Mouse (Mus musculus) C2C12 (cell line): Measurements from ENCODE around the gene Wnt11. TPM values are rescaled to one million over a fixed set of nuclear protein-coding genes. Genes with fewer than 3 reads are reported as not detected.

ENCODE experiments used
- H3K27me3 ChIP-seq: one replicate; pipeline ENCODE4 v1.6.1; 2011; ENCODE audit not compliant: control insufficient read depth, insufficient read depth, insufficient read length
- H3K36me3 ChIP-seq: one replicate; pipeline ENCODE4 v1.6.1; 2011; ENCODE audit not compliant: control insufficient read depth, insufficient read depth
- H3K4me3 ChIP-seq: one replicate; pipeline ENCODE4 v1.5.1; 2011; ENCODE audit warnings: mild to moderate bottlenecking, control low read depth; ENCODE audit not compliant: poor library complexity, insufficient read depth, severe bottlenecking
- H3K79me2 ChIP-seq: one replicate; pipeline ENCODE4 v1.6.1; 2011; ENCODE audit not compliant: control insufficient read depth, insufficient read depth
- H3K79me3 ChIP-seq: one replicate; pipeline ENCODE4 v1.6.1; 2011; ENCODE audit warnings: low read depth, control low read depth
- H3ac ChIP-seq: one replicate; pipeline ENCODE3; 2011; ENCODE audit warnings: low read depth; ENCODE audit not compliant: control insufficient read depth, insufficient read length
- CEBPB ChIP-seq: IDR thresholded peaks from one replicate; pipeline ENCODE4 v1.6.1; 2011; ENCODE audit warnings: low read depth, mild to moderate bottlenecking, control low read depth, moderate library complexity
- CTCF ChIP-seq: IDR thresholded peaks from one replicate; pipeline ENCODE4 v1.5.1; 2011; ENCODE audit not compliant: control insufficient read depth, insufficient read depth, insufficient read length
- FOSL1 ChIP-seq: IDR thresholded peaks from one replicate; pipeline ENCODE4 v1.8.0; 2011; ENCODE audit warnings: mild to moderate bottlenecking, low read length; ENCODE audit not compliant: poor library complexity, insufficient read depth, severe bottlenecking
- MAX ChIP-seq: IDR thresholded peaks from one replicate; pipeline ENCODE4 v1.6.1; 2011; ENCODE audit warnings: mild to moderate bottlenecking, control low read depth
- MYOD1 ChIP-seq: IDR thresholded peaks from one replicate; pipeline ENCODE4 v1.6.1; 2011; ENCODE audit warnings: low read depth; ENCODE audit not compliant: control insufficient read depth, insufficient read length
- MYOG ChIP-seq: IDR thresholded peaks from one replicate; pipeline ENCODE4 v1.6.1; 2011; ENCODE audit not compliant: control insufficient read depth, insufficient read length; ENCODE audit errors: extremely low read depth
- USF1 ChIP-seq: IDR thresholded peaks from one replicate; pipeline ENCODE4 v1.6.1; 2011; ENCODE audit warnings: low read depth, mild to moderate bottlenecking, control low read depth, moderate library complexity
- polyA plus RNA-seq: library from polyadenylated mRNA; unstranded; fragments of >200 nt; fragmentation: generic; extraction: Trizol; gene quantifications from one replicate; pipeline ENCODE4 v1.2.1, GENCODE M21; 2012; ENCODE audit warnings: missing spikeins

The Wnt11 gene
- polyA plus RNA-seq, 1 experiment, result 0.44 TPM

- no peaks in the 10 kb centered on the region for H3K36me3 ChIP-seq
- TF ChIP-seq CEBPB (no peak), MYOG (no peak), MAX (no peak), MYOD1 (no peak), FOSL1 (no peak), USF1 (no peak), CTCF (no peak)
- H3K4me3 ChIP-seq, result no peak overlapping the region
- no peaks in the 10 kb centered on the region for H3K79me2 ChIP-seq
- H3K27me3 ChIP-seq, result no peaks in the 10 kb centered on the region
- H3ac ChIP-seq, result no peak overlapping the region
- H3K79me3 ChIP-seq, result no peaks in the 10 kb centered on the region
Observed at GRCm38 (mm10) chr7:98894768-98895167, 59.9 kb downstream of the Wnt11 start.

GRCm38 (mm10) chr7:98895501-98896095, 60.7 kb downstream of the Wnt11 start:
- Histone ChIP-seq H3K36me3 (no peaks in the 10 kb centered on the region), H3K27me3 (no peaks in the 10 kb centered on the region), H3K79me3 (no peaks in the 10 kb centered on the region), H3K4me3 (no peak overlapping the region), H3K79me2 (no peaks in the 10 kb centered on the region), H3ac (no peak overlapping the region)
- TF ChIP-seq MYOG (no peak), CEBPB (no peak)

- H3K4me3 ChIP-seq, result no peak overlapping the region
- H3K79me3 ChIP-seq, result no peaks in the 10 kb centered on the region
- no peaks in the 10 kb centered on the region for H3K79me2 ChIP-seq
- H3ac ChIP-seq, result no peak overlapping the region
- TF ChIP-seq MYOD1, result no peak
- no peak for TF ChIP-seq FOSL1
- TF ChIP-seq CEBPB, result no peak
- TF ChIP-seq MYOG, result no peak
- TF ChIP-seq MAX, result no peak
- no peak for TF ChIP-seq USF1
- TF ChIP-seq CTCF, result no peak
- no peaks in the 10 kb centered on the region for H3K36me3 ChIP-seq
- no peaks in the 10 kb centered on the region for H3K27me3 ChIP-seq
Observed at GRCm38 (mm10) chr7:98897323-98897722, 62.4 kb downstream of the Wnt11 start.

- H3ac ChIP-seq, result no peak overlapping the region
- H3K4me3 ChIP-seq, result no peak overlapping the region
- TF ChIP-seq CEBPB (no peak), CTCF (no peak), MYOG (no peak), MYOD1 (no peak), USF1 (no peak), MAX (no peak), FOSL1 (no peak)
- no peaks in the 10 kb centered on the region for H3K36me3 ChIP-seq
- H3K27me3 ChIP-seq, result no peaks in the 10 kb centered on the region
- H3K79me2 ChIP-seq, result no peaks in the 10 kb centered on the region
- no peaks in the 10 kb centered on the region for H3K79me3 ChIP-seq
Observed at GRCm38 (mm10) chr7:98899815-98900214, 64.9 kb downstream of the Wnt11 start.

- no peak for TF ChIP-seq USF1
- no peak for TF ChIP-seq MYOG
- TF ChIP-seq CEBPB, result no peak
- no peak for TF ChIP-seq MAX
- no peak for TF ChIP-seq CTCF
- TF ChIP-seq MYOD1, result no peak
- TF ChIP-seq FOSL1, result no peak
- Histone ChIP-seq H3K79me2 (no peaks in the 10 kb centered on the region), H3K79me3 (no peaks in the 10 kb centered on the region), H3ac (no peak overlapping the region), H3K27me3 (no peaks in the 10 kb centered on the region), H3K4me3 (no peak overlapping the region), H3K36me3 (no peaks in the 10 kb centered on the region)
Observed at GRCm38 (mm10) chr7:98901120-98901519, 66.2 kb downstream of the Wnt11 start.

GRCm38 (mm10) chr7:98903884-98904283, 69.0 kb downstream of the Wnt11 start:
- H3K79me3 ChIP-seq, result no peaks in the 10 kb centered on the region
- TF ChIP-seq CEBPB (no peak), MAX (no peak), MYOG (no peak), USF1 (no peak), MYOD1 (no peak), FOSL1 (no peak), CTCF (no peak)
- H3K36me3 ChIP-seq, result no peaks in the 10 kb centered on the region
- H3K79me2 ChIP-seq, result no peaks in the 10 kb centered on the region
- no peak overlapping the region for H3K4me3 ChIP-seq
- H3K27me3 ChIP-seq, result no peaks in the 10 kb centered on the region
- H3ac ChIP-seq, result no peak overlapping the region

Other genes with a start within 250 kb of the Wnt11 start
- 12.1 TPM for gene Emsy, start 178.3 kb upstream of the Wnt11 start, polyA plus RNA-seq
- gene Thap12, start 132.0 kb upstream of the Wnt11 start, polyA plus RNA-seq, result 22.3 TPM